ENCODE assay signal across 8 mouse cellular contexts in the genomic region with DNA sequence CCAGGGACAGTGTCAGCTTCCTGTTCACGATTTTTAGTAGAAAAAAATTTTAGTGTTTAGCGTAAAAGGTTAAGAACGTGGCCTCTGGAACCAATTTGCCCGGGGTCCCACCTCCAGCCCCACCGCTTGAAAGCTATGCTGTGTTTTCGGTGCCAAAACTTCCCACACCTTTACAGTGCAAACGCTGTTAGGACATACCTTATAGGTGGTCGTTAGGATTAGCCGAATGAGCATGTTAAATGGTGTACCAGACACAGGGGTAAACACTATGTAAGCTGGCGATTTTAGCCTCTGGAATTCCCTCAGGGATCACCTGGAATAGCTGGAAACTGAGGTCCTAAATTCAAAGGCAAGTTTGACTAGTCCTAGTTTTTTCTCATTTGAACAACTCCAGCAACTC. TPM values are rescaled to one million over a fixed set of nuclear protein-coding genes. Genes with fewer than 3 reads are reported as not detected.
DNase-seq lines count a peak whose midpoint lies in the region; ATAC-seq and TF ChIP-seq lines count a peak whose summit lies in the region.

No protein-coding gene starts in this region.

- H3K9ac ChIP-seq in heart, embryonic 13.5 days = peak overlapping the region; percentile 91
- peak overlapping the region; percentile 89 for H3K9ac ChIP-seq in heart, embryonic 16.5 days (ENCODE audit: low read length)

- no peak for ATAC-seq in heart, embryonic 13.5 days (ENCODE audit: extremely low read depth, insufficient number of reproducible peaks, low FRiP score, low TSS enrichment)
- ATAC-seq in G1E (ENCODE audit: extremely low read depth, insufficient number of reproducible peaks, low FRiP score, poor library complexity, severe bottlenecking) = no peak
- ATAC-seq in heart, embryonic 16.5 days (replicated peaks; ENCODE audit: extremely low read depth, insufficient read depth, low FRiP score) = no peak

- WGBS in heart, embryonic 13.5 days = 10% methylated on average over 10 of the region's 10 CpGs
- WGBS in heart, embryonic 16.5 days = 7% methylated on average over 10 of the region's 10 CpGs
- WGBS in macrophage (ENCODE audit: missing documents) = 12% methylated on average over 10 of the region's 10 CpGs

- peaks cover 46% of the 10 kb centered on the region for H3K79me2 ChIP-seq in macrophage (ENCODE audit: inconsistent target)

- H3K9me3 ChIP-seq in heart, embryonic 13.5 days = no peaks in the 10 kb centered on the region
- H3K9me3 ChIP-seq in G1E (replicated peaks) = no peaks in the 10 kb centered on the region
- H3K9me3 ChIP-seq in heart, embryonic 16.5 days (replicated peaks; ENCODE audit: control insufficient read depth, low read length) = no peaks in the 10 kb centered on the region

- H3K4me3 ChIP-seq in heart, embryonic 13.5 days = peak overlapping the region; percentile 76
- H3K4me3 ChIP-seq in G1E (ENCODE audit: low read depth, low read length) = peak overlapping the region; percentile 93
- H3K4me3 ChIP-seq in heart, embryonic 16.5 days (ENCODE audit: low read length) = peak overlapping the region; percentile 99
- H3K4me3 ChIP-seq in macrophage (ENCODE audit: inconsistent target) = peak overlapping the region; percentile 92

- H3K27me3 ChIP-seq in heart, embryonic 13.5 days (replicated peaks) = no peaks in the 10 kb centered on the region
- H3K27me3 ChIP-seq in G1E (ENCODE audit: insufficient read depth, low read length) = no peaks in the 10 kb centered on the region
- H3K27me3 ChIP-seq in heart, embryonic 16.5 days (ENCODE audit: control insufficient read depth, insufficient read depth, low read length) = no peaks in the 10 kb centered on the region

- H3K36me3 ChIP-seq in heart, embryonic 13.5 days = peaks cover 67% of the 10 kb centered on the region
- H3K36me3 ChIP-seq in G1E (replicated peaks) (peaks cover 80% of the 10 kb centered on the region), macrophage (ENCODE audit: inconsistent target) (peaks cover 40% of the 10 kb centered on the region)
- H3K36me3 ChIP-seq in heart, embryonic 16.5 days (ENCODE audit: control insufficient read depth, insufficient read depth) = peaks cover 42% of the 10 kb centered on the region

- H3K4me1 ChIP-seq in heart, embryonic 13.5 days = peaks cover 40% of the 10 kb centered on the region
- H3K4me1 ChIP-seq in G1E (ENCODE audit: insufficient read depth, low read depth, low read length) = peaks cover 43% of the 10 kb centered on the region
- H3K4me1 ChIP-seq in heart, embryonic 16.5 days (ENCODE audit: control insufficient read depth, insufficient read depth, low read length) = peaks cover 39% of the 10 kb centered on the region

- H3K27ac ChIP-seq in heart, embryonic 13.5 days (replicated peaks) = peak overlapping the region; percentile 91
- peak overlapping the region; percentile 95 for H3K27ac ChIP-seq in heart, embryonic 16.5 days (ENCODE audit: low read length)
- H3K27ac ChIP-seq in macrophage = peak overlapping the region; percentile 93

- no peak for DNase-seq in heart, postnatal 10 days
- DNase-seq in G1E (ENCODE audit: low spot score) = no peak
- no peak for DNase-seq in T-cell, adult 2 months (ENCODE audit: low spot score)
- DNase-seq in right cerebral cortex, postnatal 14 days = no peak
- DNase-seq in frontal cortex, postnatal 36 days (ENCODE audit: low spot score in 2 of 2) = no peak

- intact Hi-C loops in heart, postnatal 10 days (cut with DNase I) = no loop called here

- no peak for TF ChIP-seq CTCF in G1E (IDR thresholded peaks at IDR 0.05; ENCODE audit: low read depth, low read length)

- H3K4me2 ChIP-seq in heart, embryonic 13.5 days = peak overlapping the region; percentile 91
- H3K4me2 ChIP-seq in heart, embryonic 16.5 days (ENCODE audit: low read depth, low read length) = peak overlapping the region; percentile 78

RNA-seq across cellular contexts. Expression of a gene that starts 0.5 kb away (rescaled TPM):
- polyA plus RNA-seq in heart, embryonic 13.5 days (2015; fragmentation: Nextera tagmentation; extraction: Ambion mirVana) = 923 and 1,093 TPM in 2 replicates
- 100 to 1,000 TPM; 566 to 572 TPM for total RNA-seq in heart, postnatal 10 days (2021)
- total RNA-seq in G1E (2014; fragmentation: Nextera tagmentation) = 2,195 and 2,298 TPM in 2 replicates
- total RNA-seq in G1E (2017) = 1,704 and 1,830 TPM in 2 replicates
- 739 and 1,633 TPM in 2 replicates for polyA plus RNA-seq in G1E (2012)
- 873 and 901 TPM in 2 replicates for polyA plus RNA-seq in heart, embryonic 16.5 days (2015; fragmentation: Nextera tagmentation; extraction: Ambion mirVana)
- 100 to 1,000 TPM in 21 of 26 experiments, 10 to 100 TPM in 5; 55.8 to 382 (median 130) TPM for total RNA-seq in macrophage (2018; cell fraction: chromatin; rRNA removed)
- 1,000 to 10,000 TPM in 10 of 26 experiments, 100 to 1,000 TPM in 16; 572 to 1,270 (median 800) TPM for total RNA-seq in macrophage (2018; cell fraction: cytosol; rRNA removed)
- 100 to 1,000 TPM in 25 of 26 experiments, 10 to 100 TPM in 1; 92.7 to 360 (median 186) TPM for total RNA-seq in macrophage (2018; cell fraction: nucleus; rRNA removed)
- 829 to 1,952 TPM (median 1,389 TPM) in 3 replicates for polyA plus RNA-seq in macrophage (2018)

RNA-seq across cellular contexts. Expression of a gene that starts 0.7 kb away (rescaled TPM):
- polyA plus RNA-seq in heart, embryonic 13.5 days (2015; fragmentation: Nextera tagmentation; extraction: Ambion mirVana) = 36.0 and 39.6 TPM in 2 replicates
- total RNA-seq in heart, postnatal 10 days (2021) = 10 to 100 TPM; 36.3 to 36.8 TPM
- total RNA-seq in G1E (2014; fragmentation: Nextera tagmentation) (30.0 and 34.1 TPM in 2 replicates), G1E (2017) (18.5 and 19.8 TPM in 2 replicates)
- polyA plus RNA-seq in G1E (2012) (45.6 and 48.9 TPM in 2 replicates), macrophage (2018) (30.3 to 39.3 TPM (median 30.5 TPM) in 3 replicates)
- 39.7 and 42.5 TPM in 2 replicates for polyA plus RNA-seq in heart, embryonic 16.5 days (2015; fragmentation: Nextera tagmentation; extraction: Ambion mirVana)
- 100 to 1,000 TPM in 10 of 26 experiments, 10 to 100 TPM in 16; 37.3 to 286 (median 91.8) TPM for total RNA-seq in macrophage (2018; cell fraction: chromatin; rRNA removed)
- 10 to 100 TPM; 27.0 to 41.6 (median 34.7) TPM for total RNA-seq in macrophage (2018; cell fraction: cytosol; rRNA removed)
- total RNA-seq in macrophage (2018; cell fraction: nucleus; rRNA removed) = 10 to 100 TPM; 25.0 to 76.2 (median 51.1) TPM

RNA-seq across cellular contexts. Expression of a gene that starts 5.0 kb away (rescaled TPM):
- polyA plus RNA-seq in heart, embryonic 13.5 days (2015; fragmentation: Nextera tagmentation; extraction: Ambion mirVana) = 4.5 and 7.0 TPM in 2 replicates
- 1 to 10 TPM; 2.7 to 3.7 TPM for total RNA-seq in heart, postnatal 10 days (2021)
- total RNA-seq in G1E (2014; fragmentation: Nextera tagmentation) (1.7 and 1.9 TPM in 2 replicates), G1E (2017) (3.0 and 3.6 TPM in 2 replicates)
- polyA plus RNA-seq in G1E (2012) (10.9 and 13.5 TPM in 2 replicates), macrophage (2018) (4.0 to 11.7 TPM (median 6.8 TPM) in 3 replicates)
- 5.7 and 5.8 TPM in 2 replicates for polyA plus RNA-seq in heart, embryonic 16.5 days (2015; fragmentation: Nextera tagmentation; extraction: Ambion mirVana)
- 1 to 10 TPM in 17 of 26 experiments, under 1 TPM in 5, not detected in 4; 0.53 to 5.8 (median 1.8) TPM for total RNA-seq in macrophage (2018; cell fraction: chromatin; rRNA removed)
- total RNA-seq in macrophage (2018; cell fraction: cytosol; rRNA removed) = 10 to 100 TPM in 12 of 26 experiments, 1 to 10 TPM in 14; 2.6 to 14.7 (median 8.8) TPM
- 10 to 100 TPM in 4 of 26 experiments, 1 to 10 TPM in 22; 2.0 to 13.7 (median 5.3) TPM for total RNA-seq in macrophage (2018; cell fraction: nucleus; rRNA removed)

RNA-seq across cellular contexts. Expression of a gene that starts 15.9 kb away (rescaled TPM):
- 20.5 and 20.6 TPM in 2 replicates for polyA plus RNA-seq in heart, embryonic 13.5 days (2015; fragmentation: Nextera tagmentation; extraction: Ambion mirVana)
- total RNA-seq in heart, postnatal 10 days (2021) = 10 to 100 TPM; 12.4 to 12.6 TPM
- total RNA-seq in G1E (2014; fragmentation: Nextera tagmentation) (29.6 and 34.2 TPM in 2 replicates), G1E (2017) (30.7 and 31.1 TPM in 2 replicates)
- polyA plus RNA-seq in G1E (2012) (72.2 and 83.2 TPM in 2 replicates), macrophage (2018) (10.9 to 27.3 TPM (median 11.8 TPM) in 3 replicates)
- 19.3 and 20.5 TPM in 2 replicates for polyA plus RNA-seq in heart, embryonic 16.5 days (2015; fragmentation: Nextera tagmentation; extraction: Ambion mirVana)
- total RNA-seq in macrophage (2018; cell fraction: chromatin; rRNA removed) = 10 to 100 TPM in 15 of 26 experiments, 1 to 10 TPM in 11; 2.7 to 39.0 (median 15.4) TPM
- total RNA-seq in macrophage (2018; cell fraction: cytosol; rRNA removed) = 10 to 100 TPM in 21 of 26 experiments, 1 to 10 TPM in 5; 7.8 to 14.9 (median 12.4) TPM
- 10 to 100 TPM in 12 of 26 experiments, 1 to 10 TPM in 14; 4.6 to 28.7 (median 9.5) TPM for total RNA-seq in macrophage (2018; cell fraction: nucleus; rRNA removed)

RNA-seq across cellular contexts. Expression of a gene that starts 16.2 kb away (rescaled TPM):
- 113 and 125 TPM in 2 replicates for polyA plus RNA-seq in heart, embryonic 13.5 days (2015; fragmentation: Nextera tagmentation; extraction: Ambion mirVana)
- total RNA-seq in heart, postnatal 10 days (2021) = 10 to 100 TPM; 70.8 to 78.9 TPM
- total RNA-seq in G1E (2014; fragmentation: Nextera tagmentation) (63.5 and 75.3 TPM in 2 replicates), G1E (2017) (133 and 141 TPM in 2 replicates)
- polyA plus RNA-seq in G1E (2012) (347 and 373 TPM in 2 replicates), macrophage (2018) (39.8 to 92.0 TPM (median 50.8 TPM) in 3 replicates)
- 125 and 133 TPM in 2 replicates for polyA plus RNA-seq in heart, embryonic 16.5 days (2015; fragmentation: Nextera tagmentation; extraction: Ambion mirVana)
- 10 to 100 TPM in 11 of 26 experiments, 1 to 10 TPM in 13, not detected in 2; 1.5 to 26.8 (median 8.4) TPM for total RNA-seq in macrophage (2018; cell fraction: chromatin; rRNA removed)
- total RNA-seq in macrophage (2018; cell fraction: cytosol; rRNA removed) = 10 to 100 TPM; 46.7 to 86.0 (median 67.1) TPM
- total RNA-seq in macrophage (2018; cell fraction: nucleus; rRNA removed) = 10 to 100 TPM in 21 of 26 experiments, 1 to 10 TPM in 5; 4.4 to 34.3 (median 16.2) TPM
